Mouse (Mus musculus): ENCODE results near the gene Vmn1r38.
"Not testable (repeated sequence)": the region's sequence is repeated elsewhere in the genome, so short reads cannot be mapped to it uniquely, and the experiment has no call there.

Vmn1r38 gene

GRCm38 (mm10) chr6:66782527-66782926 is at the start of gene Vmn1r38:
TSS of gene Vmn1r38 (minus strand) at chr6:66782627.
- DNase-seq, result not testable (repeated sequence)

DNA sequence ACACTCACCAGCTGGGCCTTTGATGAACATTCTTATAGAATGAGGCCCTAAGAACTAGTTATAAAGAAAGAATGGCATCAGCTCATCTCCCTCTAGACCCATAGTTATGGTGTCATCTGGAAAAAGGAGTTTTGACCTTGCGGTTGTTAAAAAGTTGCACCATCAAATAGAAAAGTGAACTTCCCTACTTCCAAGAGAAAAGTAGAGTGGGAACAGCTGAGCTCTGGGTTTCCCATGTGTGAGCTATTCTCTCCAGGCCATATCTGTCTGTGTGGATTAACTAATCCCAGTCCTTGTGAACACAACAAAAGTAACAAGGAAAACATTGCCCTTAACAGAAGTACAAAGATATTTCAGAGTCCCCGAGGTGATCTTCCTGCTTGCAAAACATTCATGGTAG is 28.1 kb upstream of the Vmn1r38 start, which contains the start of gene Vmn1r39:
Gene Vmn1r39 (minus strand): TSS at position 101 of the 400 bp plus-strand sequence.
- no peak for DNase-seq

GRCm38 (mm10) chr6:66806311-66806710 is 23.9 kb upstream of the Vmn1r38 start:
- DNase-seq, result no peak

GRCm38 (mm10) chr6:66805713-66806112 is 23.3 kb upstream of the Vmn1r38 start:
- no peak for DNase-seq

GRCm38 (mm10) chr6:66729082-66729481 is 53.3 kb downstream of the Vmn1r38 start, which contains the start of gene Vmn1r37:
TSS of gene Vmn1r37 (plus strand) at chr6:66729382.
- not testable (repeated sequence) for DNase-seq
